Mouse (Mus musculus): ENCODE data around the gene Cenpc1.

Cenpc1 gene

GRCm38 (mm10) chr5:85996545-85997510 is 68.6 kb downstream of the Cenpc1 start:
- DNase-seq (ENCODE audit: low read depth in 1 of 2, low spot score in 2 of 2) = no peak

- no peak for DNase-seq (ENCODE audit: low read depth in 1 of 2, low spot score in 2 of 2)
Measured at GRCm38 (mm10) chr5:85994551-85994950, 70.8 kb downstream of the Cenpc1 start.

- no peak for DNase-seq (ENCODE audit: low read depth in 1 of 2, low spot score in 2 of 2)
Measured at GRCm38 (mm10) chr5:85992805-85993721, 72.3 kb downstream of the Cenpc1 start.

- DNase-seq (ENCODE audit: low read depth in 1 of 2, low spot score in 2 of 2) = no peak
Measured at GRCm38 (mm10) chr5:85992055-85992454, 73.3 kb downstream of the Cenpc1 start.

- no peak for DNase-seq (ENCODE audit: low read depth in 1 of 2, low spot score in 2 of 2)
Measured at GRCm38 (mm10) chr5:85987516-85987863, 77.9 kb downstream of the Cenpc1 start.

- no peak for DNase-seq (ENCODE audit: low read depth in 1 of 2, low spot score in 2 of 2)
Measured at GRCm38 (mm10) chr5:85986734-85987515, 78.5 kb downstream of the Cenpc1 start.

- DNase-seq (ENCODE audit: low read depth in 1 of 2, low spot score in 2 of 2) = no peak
Measured at GRCm38 (mm10) chr5:85977646-85978426, 87.5 kb downstream of the Cenpc1 start.

- DNase-seq (ENCODE audit: low read depth in 1 of 2, low spot score in 2 of 2) = no peak
Measured at GRCm38 (mm10) chr5:85962791-85963190, 102.6 kb downstream of the Cenpc1 start.

Data from monocyte, adult 2 months (primary cell).